Mouse (Mus musculus): Measurements from ENCODE around the gene D17H6S53E. TPM values are rescaled to one million over a fixed set of nuclear protein-coding genes. Genes with fewer than 3 reads are reported as not detected.

Gene D17H6S53E
- polyA plus RNA-seq, 1 experiment from 2014 or later, result 10.1 TPM

DNA sequence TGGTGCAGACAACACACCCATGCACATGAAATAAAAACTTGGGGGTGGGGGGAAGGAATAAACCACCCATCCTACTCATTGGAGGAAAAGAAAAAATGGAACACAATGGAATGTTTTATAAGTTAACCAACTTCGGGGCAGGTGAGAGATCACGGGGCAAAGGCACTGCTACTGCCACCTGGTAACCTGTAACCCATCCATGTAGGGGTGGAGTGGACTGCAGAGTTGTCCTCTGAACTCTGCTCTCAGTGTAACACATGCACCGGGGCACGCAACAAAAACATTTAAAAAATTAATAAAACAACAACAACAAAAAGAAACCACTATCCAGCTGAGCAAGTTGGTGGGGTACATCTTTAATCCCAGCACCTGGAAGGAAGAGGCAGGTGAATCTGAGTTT, 25.9 kb downstream of the D17H6S53E start:
- 94% methylated on average over 4 of the region's 4 CpGs for WGBS
- Histone ChIP-seq H3K9me3 (replicated peaks; ENCODE audit: control insufficient read depth, low read length) (no peaks in the 10 kb centered on the region), H3K36me3 (ENCODE audit: control insufficient read depth, insufficient read depth) (peaks cover 90% of the 10 kb centered on the region), H3K4me1 (ENCODE audit: control insufficient read depth, insufficient read depth, low read length) (no peaks in the 10 kb centered on the region), H3K4me3 (ENCODE audit: low read length) (no peak overlapping the region), H3K27me3 (ENCODE audit: control insufficient read depth, insufficient read depth, low read length) (no peaks in the 10 kb centered on the region), H3K4me2 (ENCODE audit: low read depth, low read length) (no peak overlapping the region), H3K27ac (ENCODE audit: low read length) (no peak overlapping the region), H3K9ac (ENCODE audit: low read length) (no peak overlapping the region)
- no peak for ATAC-seq (replicated peaks; ENCODE audit: extremely low read depth, insufficient read depth, low FRiP score)

DNA sequence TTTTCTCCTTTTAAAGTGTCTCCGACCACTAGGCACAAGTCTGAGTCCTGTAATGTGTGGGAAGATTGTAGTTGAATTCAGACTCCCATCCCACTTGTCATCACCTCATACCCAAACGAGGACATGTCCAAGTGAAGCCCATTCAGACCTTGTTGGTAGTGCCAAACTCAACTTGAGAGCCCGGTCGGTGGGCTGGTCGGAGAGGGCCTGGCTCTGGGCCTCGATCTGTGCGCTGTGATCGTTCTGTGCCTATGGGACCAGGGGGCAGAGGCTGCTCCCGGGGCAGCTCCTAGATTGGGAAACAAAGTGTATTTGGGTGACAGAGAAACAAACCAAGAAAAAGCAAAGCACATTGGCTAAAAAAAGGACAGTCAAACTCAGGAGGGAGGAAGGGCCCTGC, 26.9 kb downstream of the D17H6S53E start:
- Histone ChIP-seq H3K4me1 (ENCODE audit: control insufficient read depth, insufficient read depth, low read length) (no peaks in the 10 kb centered on the region), H3K27ac (ENCODE audit: low read length) (no peak overlapping the region), H3K27me3 (ENCODE audit: control insufficient read depth, insufficient read depth, low read length) (no peaks in the 10 kb centered on the region), H3K9me3 (replicated peaks; ENCODE audit: control insufficient read depth, low read length) (no peaks in the 10 kb centered on the region), H3K36me3 (ENCODE audit: control insufficient read depth, insufficient read depth) (peaks cover 96% of the 10 kb centered on the region), H3K9ac (ENCODE audit: low read length) (no peak overlapping the region), H3K4me3 (ENCODE audit: low read length) (no peak overlapping the region), H3K4me2 (ENCODE audit: low read depth, low read length) (no peak overlapping the region)
- WGBS, result 72% methylated on average over 9 of the region's 9 CpGs
- ATAC-seq (replicated peaks; ENCODE audit: extremely low read depth, insufficient read depth, low FRiP score), result no peak

DNA sequence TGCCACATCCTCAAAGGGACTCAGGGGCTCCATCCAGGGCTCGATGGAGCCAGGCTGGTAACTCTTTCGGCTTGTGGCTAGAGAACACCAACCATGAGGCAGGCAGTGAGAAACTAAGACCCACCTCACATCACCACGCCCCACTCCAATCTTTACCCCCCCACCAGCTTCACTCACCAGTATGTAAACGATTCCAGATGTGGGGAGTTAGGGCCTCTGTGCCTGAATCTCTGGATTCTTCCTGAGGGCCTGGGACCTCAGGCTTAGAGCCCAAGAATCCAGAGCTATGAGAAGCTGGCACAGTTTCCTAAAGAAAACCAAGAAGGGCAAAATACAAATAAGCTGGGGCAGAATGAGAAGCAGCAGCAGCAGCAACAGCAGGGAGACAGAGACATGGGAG, 27.8 kb downstream of the D17H6S53E start:
- Histone ChIP-seq H3K36me3 (ENCODE audit: control insufficient read depth, insufficient read depth) (peaks cover 98% of the 10 kb centered on the region), H3K9ac (ENCODE audit: low read length) (no peak overlapping the region), H3K9me3 (replicated peaks; ENCODE audit: control insufficient read depth, low read length) (no peaks in the 10 kb centered on the region), H3K4me1 (ENCODE audit: control insufficient read depth, insufficient read depth, low read length) (no peaks in the 10 kb centered on the region), H3K27me3 (ENCODE audit: control insufficient read depth, insufficient read depth, low read length) (no peaks in the 10 kb centered on the region), H3K27ac (ENCODE audit: low read length) (no peak overlapping the region), H3K4me2 (ENCODE audit: low read depth, low read length) (no peak overlapping the region), H3K4me3 (ENCODE audit: low read length) (no peak overlapping the region)
- WGBS, result 87% methylated on average over 4 of the region's 4 CpGs
- no peak for ATAC-seq (replicated peaks; ENCODE audit: extremely low read depth, insufficient read depth, low FRiP score)

DNA sequence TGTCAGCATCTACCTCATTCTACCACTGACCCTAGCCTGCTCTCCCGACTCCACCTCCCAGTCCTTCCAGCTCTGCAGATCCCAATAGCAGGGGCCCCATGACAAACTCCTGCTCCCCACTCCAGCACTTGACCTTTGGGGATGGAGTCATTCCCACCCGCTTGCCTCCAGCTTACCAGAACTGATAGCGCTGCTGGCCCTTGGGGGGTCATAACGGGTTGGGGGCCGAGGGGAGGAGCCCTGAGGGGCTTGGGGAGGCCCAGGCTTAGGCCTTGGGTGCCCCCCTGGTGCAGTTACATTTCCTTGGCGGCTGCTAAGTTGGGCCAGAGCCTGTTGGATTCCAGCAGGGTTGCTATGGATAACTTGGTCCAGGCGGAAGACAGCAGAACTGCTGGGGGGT, 28.4 kb downstream of the D17H6S53E start:
- 74% methylated on average over 7 of the region's 7 CpGs for WGBS
- no peaks in the 10 kb centered on the region for H3K4me1 ChIP-seq (ENCODE audit: control insufficient read depth, insufficient read depth, low read length)
- peaks cover 98% of the 10 kb centered on the region for H3K36me3 ChIP-seq (ENCODE audit: control insufficient read depth, insufficient read depth)
- ATAC-seq (replicated peaks; ENCODE audit: extremely low read depth, insufficient read depth, low FRiP score), result no peak
- no peak overlapping the region for H3K9ac ChIP-seq (ENCODE audit: low read length)
- no peak overlapping the region for H3K4me2 ChIP-seq (ENCODE audit: low read depth, low read length)
- no peak overlapping the region for H3K4me3 ChIP-seq (ENCODE audit: low read length)
- H3K9me3 ChIP-seq (replicated peaks; ENCODE audit: control insufficient read depth, low read length), result no peaks in the 10 kb centered on the region
- H3K27ac ChIP-seq (ENCODE audit: low read length), result no peak overlapping the region
- no peaks in the 10 kb centered on the region for H3K27me3 ChIP-seq (ENCODE audit: control insufficient read depth, insufficient read depth, low read length)

DNA sequence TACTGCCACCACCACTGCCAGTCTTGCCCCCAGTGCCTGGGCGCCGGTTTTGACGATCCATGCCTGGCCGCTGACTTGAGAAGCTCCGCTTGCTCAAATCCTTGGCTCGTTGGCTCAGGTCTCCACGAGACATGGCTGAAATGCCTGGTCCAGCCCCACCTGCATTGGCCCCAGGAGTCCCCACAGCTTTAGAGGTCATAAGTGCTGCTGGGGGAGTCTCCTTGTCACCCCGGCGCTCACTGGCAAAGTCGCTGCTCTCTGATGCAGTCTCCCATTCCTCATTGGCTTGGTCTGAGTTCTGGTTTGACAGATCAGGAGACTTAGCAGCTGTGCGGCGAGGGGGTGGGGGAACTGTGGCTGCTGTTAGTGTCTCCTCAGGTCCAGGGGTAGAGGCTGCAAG, 29.3 kb downstream of the D17H6S53E start:
- no peak overlapping the region for H3K4me2 ChIP-seq (ENCODE audit: low read depth, low read length)
- no peaks in the 10 kb centered on the region for H3K27me3 ChIP-seq (ENCODE audit: control insufficient read depth, insufficient read depth, low read length)
- H3K4me1 ChIP-seq (ENCODE audit: control insufficient read depth, insufficient read depth, low read length), result no peaks in the 10 kb centered on the region
- ATAC-seq (replicated peaks; ENCODE audit: extremely low read depth, insufficient read depth, low FRiP score), result no peak
- H3K4me3 ChIP-seq (ENCODE audit: low read length), result no peak overlapping the region
- WGBS, result 87% methylated on average over 12 of the region's 12 CpGs
- no peaks in the 10 kb centered on the region for H3K9me3 ChIP-seq (replicated peaks; ENCODE audit: control insufficient read depth, low read length)
- H3K27ac ChIP-seq (ENCODE audit: low read length), result no peak overlapping the region
- no peak overlapping the region for H3K9ac ChIP-seq (ENCODE audit: low read length)
- peaks cover 98% of the 10 kb centered on the region for H3K36me3 ChIP-seq (ENCODE audit: control insufficient read depth, insufficient read depth)

DNA sequence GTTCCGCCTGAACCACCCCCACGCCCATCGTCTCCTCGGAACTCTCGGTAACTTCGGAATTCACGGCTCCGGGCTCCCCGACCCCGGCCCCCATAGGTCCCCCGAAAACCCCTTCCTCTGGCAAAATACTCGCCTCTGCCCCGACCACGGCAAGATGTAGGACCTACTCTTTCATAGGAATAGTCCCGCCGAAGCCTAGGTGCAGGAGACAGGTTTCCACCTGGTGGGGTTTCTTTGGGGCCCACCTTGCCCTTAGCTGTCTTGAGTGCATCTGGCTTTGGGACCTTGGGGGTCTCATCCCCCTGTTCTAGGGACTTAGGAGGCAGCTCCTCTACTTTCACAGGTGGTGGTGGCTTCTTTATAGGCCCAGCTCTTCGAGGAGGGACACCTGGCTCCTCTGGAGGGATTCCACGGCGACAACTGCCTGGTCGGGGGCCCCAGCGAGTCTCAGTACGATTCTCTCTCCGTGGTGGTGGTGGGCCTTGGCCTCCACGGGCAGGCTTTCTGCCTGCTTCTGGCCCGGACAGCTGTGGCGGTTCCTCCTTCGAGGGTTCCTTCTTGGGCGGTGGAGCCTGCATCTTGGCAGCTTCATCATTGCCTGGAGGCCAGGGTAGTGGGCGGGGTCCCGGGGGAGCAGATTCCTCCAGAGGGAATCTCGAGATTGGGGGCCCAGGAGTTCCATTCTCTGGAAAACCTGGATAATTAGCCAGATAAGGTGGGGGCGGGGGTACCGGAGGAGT, 30.5 kb downstream of the D17H6S53E start:
- WGBS, result 88% methylated on average over 33 of the region's 33 CpGs
- ATAC-seq (replicated peaks; ENCODE audit: extremely low read depth, insufficient read depth, low FRiP score), result no peak; the same call in 1 of the 2 replicates
- H3K4me1 ChIP-seq (ENCODE audit: control insufficient read depth, insufficient read depth, low read length), result peaks cover 2% of the 10 kb centered on the region; the same call in 1 of the 2 replicates
- H3K4me3 ChIP-seq (ENCODE audit: low read length), result no peak overlapping the region
- peaks cover 99% of the 10 kb centered on the region for H3K36me3 ChIP-seq (ENCODE audit: control insufficient read depth, insufficient read depth)
- no peak overlapping the region for H3K27ac ChIP-seq (ENCODE audit: low read length)
- H3K4me2 ChIP-seq (ENCODE audit: low read depth, low read length), result no peak overlapping the region
- H3K9me3 ChIP-seq (replicated peaks; ENCODE audit: control insufficient read depth, low read length), result no peaks in the 10 kb centered on the region
- no peaks in the 10 kb centered on the region for H3K27me3 ChIP-seq (ENCODE audit: control insufficient read depth, insufficient read depth, low read length)
- H3K9ac ChIP-seq (ENCODE audit: low read length), result no peak overlapping the region

DNA sequence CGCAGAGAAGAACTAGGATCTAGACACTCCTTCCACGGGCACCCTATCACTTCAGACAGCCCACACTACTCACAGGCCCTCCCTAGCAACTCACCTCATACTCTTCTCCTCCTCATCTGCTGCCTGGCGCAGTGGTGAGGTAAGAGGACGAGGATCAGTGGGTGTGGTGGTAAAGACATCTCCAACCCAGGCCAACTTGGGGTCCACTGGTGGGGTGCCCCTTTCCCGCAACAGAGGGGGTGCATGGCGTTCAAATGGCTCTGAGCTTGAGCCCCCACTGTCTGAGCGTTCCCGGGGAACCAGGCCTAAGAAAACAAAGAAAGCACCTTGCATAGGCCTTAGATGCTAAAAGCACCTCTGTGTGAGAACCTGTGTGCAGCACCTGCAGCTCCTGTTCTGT, 31.1 kb downstream of the D17H6S53E start:
- Histone ChIP-seq H3K4me3 (ENCODE audit: low read length) (no peak overlapping the region), H3K4me1 (ENCODE audit: control insufficient read depth, insufficient read depth, low read length) (peaks cover 8% of the 10 kb centered on the region), H3K9me3 (replicated peaks; ENCODE audit: control insufficient read depth, low read length) (no peaks in the 10 kb centered on the region), H3K27ac (ENCODE audit: low read length) (no peak overlapping the region), H3K27me3 (ENCODE audit: control insufficient read depth, insufficient read depth, low read length) (no peaks in the 10 kb centered on the region), H3K36me3 (ENCODE audit: control insufficient read depth, insufficient read depth) (peaks cover 99% of the 10 kb centered on the region), H3K4me2 (ENCODE audit: low read depth, low read length) (no peak overlapping the region), H3K9ac (ENCODE audit: low read length) (no peak overlapping the region)
- ATAC-seq (replicated peaks; ENCODE audit: extremely low read depth, insufficient read depth, low FRiP score), result no peak
- WGBS, result 86% methylated on average over 8 of the region's 8 CpGs

DNA sequence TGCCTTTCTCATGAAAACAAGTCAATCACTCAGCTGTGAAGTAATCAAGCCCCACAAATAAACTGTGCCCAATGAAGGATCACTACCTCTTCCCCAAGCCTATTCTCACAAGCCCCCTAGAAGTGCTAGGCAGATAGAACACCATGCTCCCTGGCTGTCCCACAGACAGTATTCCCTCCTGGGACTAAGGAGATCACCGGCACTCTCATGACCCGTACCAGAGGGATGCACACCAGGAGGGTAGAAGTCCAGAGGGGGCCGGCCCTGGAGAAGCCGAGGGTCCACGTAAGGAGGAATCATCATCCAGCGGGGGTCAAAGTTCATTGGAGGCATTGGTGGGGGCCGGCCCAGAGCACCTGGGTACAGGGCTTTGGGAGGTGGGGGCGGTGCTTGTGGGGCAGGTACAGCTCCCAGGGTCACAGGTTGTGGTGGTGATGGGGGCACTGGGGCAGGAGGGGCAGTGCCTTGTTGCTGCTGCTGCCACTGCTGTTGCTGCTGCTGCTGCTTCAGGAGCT, 31.5 kb downstream of the D17H6S53E start:
- ATAC-seq (replicated peaks; ENCODE audit: extremely low read depth, insufficient read depth, low FRiP score), result no peak

DNA sequence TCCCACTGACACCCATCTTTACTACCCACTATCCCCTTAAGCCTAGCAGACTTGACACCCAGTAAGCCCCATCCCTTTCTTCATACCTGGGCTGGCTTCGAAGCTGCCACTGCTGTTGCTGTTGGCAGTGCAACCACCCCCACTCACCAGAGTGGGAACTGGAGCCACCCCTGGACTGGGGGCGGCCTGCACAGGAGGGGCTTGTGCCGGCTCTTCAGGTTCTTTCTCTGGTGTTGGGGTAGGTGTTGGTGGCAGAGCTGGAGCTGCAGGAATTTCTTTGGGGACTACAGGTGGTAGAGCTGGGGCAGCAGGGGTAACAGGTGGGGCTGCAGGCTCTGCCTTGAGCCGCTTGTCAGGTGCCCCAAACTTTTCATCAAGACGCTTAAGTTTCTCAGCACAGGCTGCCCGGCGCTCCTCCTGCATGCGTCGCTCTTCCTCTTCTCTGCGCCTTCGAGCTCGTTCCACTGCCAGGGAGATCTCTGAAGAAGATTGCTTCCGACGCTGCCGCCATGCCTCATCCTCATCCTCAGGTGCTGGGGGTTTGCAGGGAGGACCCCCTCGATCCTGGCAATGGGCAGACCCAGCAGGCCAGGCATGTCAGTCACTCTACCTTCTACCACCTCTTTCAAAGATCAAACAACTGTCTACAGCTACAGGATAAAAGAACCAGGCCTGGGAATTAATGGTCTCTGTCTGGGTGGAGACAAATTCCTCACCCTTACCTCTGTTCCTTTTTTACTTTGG, 32.8 kb downstream of the D17H6S53E start:
- Histone ChIP-seq H3K9me3 (replicated peaks; ENCODE audit: control insufficient read depth, low read length) (no peaks in the 10 kb centered on the region), H3K4me2 (ENCODE audit: low read depth, low read length) (no peak overlapping the region), H3K4me1 (ENCODE audit: control insufficient read depth, insufficient read depth, low read length) (peaks cover 16% of the 10 kb centered on the region), H3K4me3 (ENCODE audit: low read length) (no peak overlapping the region), H3K27ac (ENCODE audit: low read length) (no peak overlapping the region), H3K36me3 (ENCODE audit: control insufficient read depth, insufficient read depth) (peaks cover 81% of the 10 kb centered on the region), H3K9ac (ENCODE audit: low read length) (no peak overlapping the region), H3K27me3 (ENCODE audit: control insufficient read depth, insufficient read depth, low read length) (no peaks in the 10 kb centered on the region)
- 90% methylated on average over 16 of the region's 16 CpGs for WGBS
- ATAC-seq (replicated peaks; ENCODE audit: extremely low read depth, insufficient read depth, low FRiP score), result no peak

More for the DNA sequence above, 31.5 kb downstream of the D17H6S53E start:
- Histone ChIP-seq H3K27me3 (ENCODE audit: control insufficient read depth, insufficient read depth, low read length) (no peaks in the 10 kb centered on the region), H3K9ac (ENCODE audit: low read length) (no peak overlapping the region), H3K4me1 (ENCODE audit: control insufficient read depth, insufficient read depth, low read length) (peaks cover 13% of the 10 kb centered on the region), H3K4me2 (ENCODE audit: low read depth, low read length) (no peak overlapping the region), H3K36me3 (ENCODE audit: control insufficient read depth, insufficient read depth) (peaks cover 94% of the 10 kb centered on the region), H3K9me3 (replicated peaks; ENCODE audit: control insufficient read depth, low read length) (no peaks in the 10 kb centered on the region), H3K27ac (ENCODE audit: low read length) (no peak overlapping the region), H3K4me3 (ENCODE audit: low read length) (no peak overlapping the region)
- WGBS, result 85% methylated on average over 8 of the region's 8 CpGs

Data from heart, embryonic 16.5 days (tissue).